Mouse (Mus musculus): Measurements from ENCODE around the gene Zbtb26.

GRCm38 (mm10) chr2:37431609-37432008 is 11.3 kb downstream of the Zbtb26 start:
- TF ChIP-seq CTCF (IDR thresholded peaks at IDR 0.05; ENCODE audit: low read depth), result no peak
- TF ChIP-seq EP300 (IDR thresholded peaks at IDR 0.05; ENCODE audit: low read depth), result no peak

Data from heart, postnatal 0 days (tissue).